Mouse (Mus musculus) right cerebral cortex, adult 2 months (tissue): ENCODE results near the gene Ndufs2.

Experiments used
- DNase-seq, 2 experiments: peaks; one replicate each; pipeline ENCODE4 v3.0.0; 2021 to 2022; ENCODE audit warnings: low spot score in 2 of 2

Ndufs2 gene

DNA sequence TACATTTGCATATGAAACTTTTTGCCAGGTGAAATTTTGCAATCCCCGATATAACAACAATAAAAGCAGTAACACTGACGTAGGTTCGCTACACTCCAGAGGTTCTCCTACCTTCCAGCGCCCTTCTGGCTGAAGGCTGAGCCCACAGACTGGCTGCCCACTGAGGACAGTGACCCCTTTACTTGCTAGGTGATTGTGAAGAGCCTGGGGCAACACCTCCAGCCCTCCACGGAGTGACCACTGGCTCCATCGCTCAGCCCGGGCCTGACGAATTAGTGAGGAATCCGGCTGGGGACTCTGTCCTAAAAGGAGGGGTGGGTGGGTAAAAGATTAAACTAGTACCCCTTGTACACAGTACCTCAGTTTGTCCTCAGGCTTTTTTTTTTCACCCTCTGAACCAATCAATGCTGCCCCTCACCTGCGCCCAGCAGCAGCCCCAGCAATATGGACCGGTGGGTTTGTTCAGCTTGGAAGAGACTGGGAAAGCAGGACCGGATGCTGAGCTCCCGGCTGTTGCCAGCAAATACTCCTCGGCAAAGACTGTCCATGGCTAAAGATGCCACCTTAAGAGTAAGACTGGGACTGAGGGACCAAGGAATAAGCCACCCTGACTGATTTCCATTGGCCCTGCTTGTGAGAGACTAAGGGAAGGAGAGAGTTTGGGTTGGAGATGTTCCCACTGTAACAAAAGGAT, 28.0 kb upstream of the Ndufs2 start:
- no peak for DNase-seq

GRCm38 (mm10) chr1:171278436-171278835, 27.2 kb upstream of the Ndufs2 start:
- DNase-seq, result no peak

GRCm38 (mm10) chr1:171277736-171278135, 26.5 kb upstream of the Ndufs2 start:
- no peak for DNase-seq

DNA sequence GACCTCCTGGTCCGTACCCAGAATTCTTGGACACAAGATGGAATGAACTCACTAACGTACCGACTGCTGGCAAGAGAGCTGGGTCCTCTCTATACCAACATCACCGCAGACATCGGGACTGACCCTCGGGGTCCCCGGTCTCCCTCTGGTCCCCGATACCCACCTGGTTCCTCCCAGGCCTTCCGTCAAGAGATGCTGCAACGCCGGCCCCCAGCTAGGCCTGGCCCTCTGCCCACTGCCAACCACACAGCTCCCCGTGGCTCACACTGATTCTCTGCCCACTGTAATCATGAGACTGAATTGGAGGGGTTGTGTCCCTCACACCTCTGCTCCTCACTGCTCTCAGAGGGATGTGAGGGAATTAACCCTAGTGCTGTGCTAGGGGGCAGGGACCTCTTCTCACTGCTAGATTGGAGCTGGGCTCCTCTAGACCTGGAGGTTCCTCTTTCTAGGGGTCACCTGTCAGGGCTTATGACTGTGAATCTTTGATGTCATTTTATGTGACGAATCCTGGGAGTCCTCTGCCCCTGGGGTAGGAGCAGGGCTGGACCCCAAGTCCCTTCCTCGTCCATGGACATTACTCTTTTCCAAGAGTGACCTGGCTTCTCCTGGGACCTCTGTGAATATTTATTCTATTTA, 25.0 kb upstream of the Ndufs2 start:
- DNase-seq, result no peak

DNA sequence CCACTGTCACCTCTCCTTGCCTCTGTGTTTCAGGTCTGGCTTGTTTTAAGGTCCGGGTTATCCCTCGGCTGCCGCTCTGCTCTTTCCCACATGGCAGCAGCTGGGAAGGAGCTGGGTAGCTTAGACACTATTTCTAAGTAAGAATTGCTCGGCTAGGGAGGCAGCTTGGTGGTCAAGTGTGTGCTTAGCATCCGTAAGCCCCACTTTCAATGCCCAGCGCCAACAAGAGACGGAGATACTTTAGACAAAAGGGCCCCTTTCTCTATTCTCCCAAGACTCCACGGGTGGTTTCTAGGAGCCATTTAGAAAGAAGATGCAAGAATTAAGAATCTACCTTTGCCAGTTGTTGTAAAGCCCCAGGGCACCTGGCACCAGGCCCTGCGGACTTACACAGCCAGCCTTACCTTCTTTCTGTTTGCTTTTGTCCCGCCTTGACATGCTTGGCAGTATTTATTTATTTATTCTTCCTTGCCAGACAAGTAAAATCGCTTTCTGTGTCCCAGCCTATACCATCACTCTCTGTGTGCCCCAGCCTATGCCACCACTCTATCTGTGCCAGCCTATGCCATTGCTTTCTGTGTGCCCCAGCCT, 24.1 kb upstream of the Ndufs2 start:
- no peak for DNase-seq

DNA sequence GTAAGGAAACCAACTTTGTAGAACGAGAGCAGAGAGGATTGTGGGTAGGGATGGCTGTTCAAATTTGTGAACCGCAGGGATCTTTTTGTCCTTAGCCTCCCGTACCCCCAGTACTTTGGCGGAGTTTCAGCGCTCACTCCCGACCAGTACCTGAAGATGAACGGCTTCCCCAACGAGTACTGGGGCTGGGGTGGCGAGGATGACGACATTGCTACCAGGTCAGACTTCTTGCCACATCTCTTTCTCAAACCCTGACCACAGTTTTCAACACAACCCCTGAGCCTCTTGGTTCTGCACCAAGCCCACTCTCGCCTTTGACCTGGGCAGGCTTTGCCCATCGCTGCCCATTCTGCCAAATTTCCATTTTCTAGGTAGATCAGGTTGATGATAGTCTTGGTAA, 23.0 kb upstream of the Ndufs2 start:
- DNase-seq, result no peak

- DNase-seq, result no peak
Measured at GRCm38 (mm10) chr1:171272086-171272485, 20.9 kb upstream of the Ndufs2 start.

- no peak for DNase-seq
Measured at GRCm38 (mm10) chr1:171271622-171272021, 20.4 kb upstream of the Ndufs2 start.

GRCm38 (mm10) chr1:171271196-171271595, 20.0 kb upstream of the Ndufs2 start:
- DNase-seq, result no peak

GRCm38 (mm10) chr1:171270573-171270900, 19.3 kb upstream of the Ndufs2 start:
- DNase-seq, result no peak

- DNase-seq, result peak; percentile 96
Measured at GRCm38 (mm10) chr1:171269848-171270572, 18.8 kb upstream of the Ndufs2 start, which contains the start of gene B4galt3. Gene B4galt3 (plus strand): TSS chr1:171270328.

DNA sequence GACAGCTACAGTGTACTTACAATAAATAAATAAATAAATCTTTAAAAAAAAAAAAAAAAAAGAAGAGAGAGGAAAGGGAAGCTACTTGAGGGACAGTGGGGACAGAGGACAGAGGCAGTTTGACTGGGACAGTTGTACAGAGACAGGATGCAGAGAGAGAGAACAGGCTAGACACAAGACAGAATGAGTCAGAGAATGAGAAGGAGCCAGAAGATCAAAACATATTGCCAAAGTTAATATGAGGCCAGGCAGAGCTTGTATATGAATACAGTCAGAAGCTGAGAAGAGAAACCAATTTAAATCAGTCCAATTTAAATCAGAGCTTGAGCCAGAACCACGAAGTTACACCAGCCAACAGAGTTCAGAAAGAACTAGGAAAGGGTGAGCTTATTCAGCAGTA, 17.2 kb upstream of the Ndufs2 start:
- DNase-seq, result no peak

GRCm38 (mm10) chr1:171265971-171266744, 15.0 kb upstream of the Ndufs2 start:
- DNase-seq, result no peak

GRCm38 (mm10) chr1:171263666-171264461, 12.7 kb upstream of the Ndufs2 start:
- DNase-seq, result no peak

GRCm38 (mm10) chr1:171263185-171263611, 12.0 kb upstream of the Ndufs2 start:
- DNase-seq, result peak in 1 of 2 experiments; percentile 50

- peak; percentile 85 to 87 for DNase-seq
Measured at GRCm38 (mm10) chr1:171262594-171263130, 11.5 kb upstream of the Ndufs2 start.

GRCm38 (mm10) chr1:171260316-171260715, 9.1 kb upstream of the Ndufs2 start:
- DNase-seq, result no peak

DNA sequence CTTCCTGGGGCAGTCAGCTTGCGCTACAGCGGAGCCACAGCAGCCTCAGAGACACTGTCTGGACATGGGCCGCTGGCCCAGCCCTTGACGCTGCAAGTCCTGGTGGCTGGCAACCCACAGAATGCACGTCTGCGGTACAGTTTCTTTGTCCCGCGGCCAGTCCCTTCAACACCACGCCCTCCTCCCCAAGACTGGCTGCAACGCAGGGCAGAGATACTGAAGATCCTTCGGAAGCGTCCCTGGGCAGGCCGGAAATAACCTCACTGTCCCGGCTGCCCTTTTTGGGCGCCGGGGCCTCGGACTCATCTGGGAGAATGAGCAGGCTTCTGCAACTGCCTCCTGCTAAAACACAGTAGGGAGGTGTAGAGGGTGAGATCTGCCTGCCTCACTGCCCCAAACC, 7.7 kb upstream of the Ndufs2 start:
- no peak for DNase-seq

GRCm38 (mm10) chr1:171257781-171258180, 6.6 kb upstream of the Ndufs2 start:
- DNase-seq, result no peak

GRCm38 (mm10) chr1:171256937-171257548, 5.9 kb upstream of the Ndufs2 start:
- DNase-seq, result peak; percentile 72 to 77
